Mouse (Mus musculus): ENCODE measurements around the gene Gapvd1. TPM values are rescaled to one million over a fixed set of nuclear protein-coding genes. Genes with fewer than 3 reads are reported as not detected.

Gene Gapvd1
- total and polyA plus RNA-seq, 3 experiments, result 62.4 to 174 (median 96.7) TPM

DNA sequence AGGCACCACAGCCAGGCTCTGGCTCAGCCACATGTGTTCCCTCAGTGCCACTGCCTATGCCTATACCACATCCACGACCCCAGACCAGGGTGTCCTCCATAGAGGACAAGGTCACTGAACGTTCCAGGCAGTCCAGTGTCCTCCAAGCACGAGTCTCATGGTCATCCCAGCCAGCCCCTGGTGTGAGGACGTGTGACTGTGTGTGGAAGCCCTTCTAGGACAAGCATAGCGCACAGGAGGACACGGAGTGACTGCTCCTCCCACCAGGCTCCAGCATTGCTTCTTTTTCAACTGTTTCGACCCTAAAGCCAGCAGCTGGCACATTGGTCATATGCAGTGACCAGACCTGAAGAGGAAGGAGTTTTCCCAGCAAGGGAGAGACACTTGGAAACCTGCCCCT lies 125.3 kb downstream of the Gapvd1 start (continued):
- TF ChIP-seq E2F4 (IDR thresholded peaks at IDR 0.05; ENCODE audit: borderline replicate concordance, low read depth, low read length), result no peak

- TF ChIP-seq ZKSCAN1 (IDR thresholded peaks at IDR 0.05; ENCODE audit: low read depth, low read length), result no peak
- TF ChIP-seq KAT2A (conservative IDR thresholded peaks at IDR 0.05; ENCODE audit: low read depth, low read length), result no peak
- TF ChIP-seq UBTF (IDR thresholded peaks at IDR 0.05; ENCODE audit: borderline replicate concordance, insufficient read depth, low read depth, low read length), result no peak
- no peak for TF ChIP-seq MAFK (IDR thresholded peaks at IDR 0.05; ENCODE audit: borderline replicate concordance, low read depth, low read length)
- TF ChIP-seq EP300 (IDR thresholded peaks at IDR 0.05; ENCODE audit: low read depth in 1 of 2, low read length in 2 of 2), result no peak
- TF ChIP-seq TBP (IDR thresholded peaks at IDR 0.05; ENCODE audit: low read depth, low read length), result no peak
- no peak for TF ChIP-seq NELFE (IDR thresholded peaks at IDR 0.05; ENCODE audit: low read depth, low read length)
- TF ChIP-seq MXI1 (IDR thresholded peaks at IDR 0.05; ENCODE audit: low read depth, low read length), result no peak
- TF ChIP-seq MEF2A (IDR thresholded peaks at IDR 0.05; ENCODE audit: extremely low read depth, insufficient replicate concordance, low read depth, low read length, poor library complexity, severe bottlenecking), result no peak
- no peak for TF ChIP-seq TAL1 (IDR thresholded peaks at IDR 0.05; ENCODE audit: low read length)
- no peak for TF ChIP-seq ETS1 (IDR thresholded peaks at IDR 0.05; ENCODE audit: low read depth, low read length)
- no peak for TF ChIP-seq CTCF (IDR thresholded peaks at IDR 0.05 in 2 of 3, conservative IDR thresholded peaks at IDR 0.05 in 1 of 3; ENCODE audit: control insufficient read depth in 1 of 3, insufficient read depth in 1 of 3, low read depth in 2 of 3, low read length in 3 of 3, poor library complexity in 1 of 3, severe bottlenecking in 1 of 3)
- no peak for TF ChIP-seq TCF12 (IDR thresholded peaks at IDR 0.05; ENCODE audit: low read depth, low read length)
- no peak for TF ChIP-seq HCFC1 (IDR thresholded peaks at IDR 0.05; ENCODE audit: low read depth, low read length)
- Histone ChIP-seq H3K9ac (ENCODE audit: control insufficient read depth, low read depth, low read length, poor library complexity, severe bottlenecking) (no peak overlapping the region), H3K9me3 (replicated peaks; ENCODE audit: insufficient read depth, low read length) (no peaks in the 10 kb centered on the region), H3K79me2 (ENCODE audit: control insufficient read depth, insufficient read depth, low read length, poor library complexity) (no peaks in the 10 kb centered on the region), H3K4me3 (ENCODE audit: control insufficient read depth in 1 of 2, insufficient read depth in 1 of 2, low read depth in 2 of 2, low read length in 2 of 2) (no peak overlapping the region), H3K27me3 (ENCODE audit: control insufficient read depth in 1 of 2, insufficient read depth in 2 of 2, low read length in 2 of 2) (no peaks in the 10 kb centered on the region), H3K27ac (ENCODE audit: control insufficient read depth, low read depth, low read length) (no peak overlapping the region), H3K36me3 (ENCODE audit: control insufficient read depth in 1 of 2, insufficient read depth in 2 of 2, low read length in 2 of 2) (no peaks in the 10 kb centered on the region; a peak in 1 of 4 replicates), H3K4me1 (ENCODE audit: control insufficient read depth in 1 of 2, insufficient read depth in 2 of 2, low read length in 2 of 2) (peaks cover 0 to 6% of the 10 kb centered on the region in 2 experiments; a peak in 2 of 4 replicates)
- DNase-seq (ENCODE audit: low read depth, low spot score), result no peak
Observed at GRCm38 (mm10) chr2:34628903-34629540, 126.0 kb downstream of the Gapvd1 start.

Measured in MEL (cell line).